Mouse (Mus musculus) testis, adult 2 months (tissue): Measurements from ENCODE around the gene Dock8. TPM values are rescaled to one million over a fixed set of nuclear protein-coding genes. Genes with fewer than 3 reads are reported as not detected.

Experiments
- H3K27ac ChIP-seq: fragments of 200-500 bp; 2 replicates; pipeline ENCODE4 v1.5.1; 2012; ENCODE audit warnings: low read depth, low read length; ENCODE audit not compliant: control insufficient read depth, insufficient read depth
- H3K27me3 ChIP-seq: fragments of 200-500 bp; 2 replicates; pipeline ENCODE4 v1.6.1; 2012; ENCODE audit warnings: mild to moderate bottlenecking, low read length, moderate library complexity; ENCODE audit not compliant: control insufficient read depth, insufficient read depth
- H3K36me3 ChIP-seq: fragments of 200-500 bp; 2 replicates; pipeline ENCODE4 v1.6.1; 2012; ENCODE audit warnings: mild to moderate bottlenecking, low read length; ENCODE audit not compliant: control insufficient read depth, insufficient read depth
- H3K4me1 ChIP-seq: fragments of 200-500 bp; 2 replicates; pipeline ENCODE4 v1.6.1; 2012; ENCODE audit warnings: low read length; ENCODE audit not compliant: control insufficient read depth, insufficient read depth
- H3K4me3 ChIP-seq: fragments of 200-500 bp; 2 replicates; pipeline ENCODE4 v1.5.1; 2012; ENCODE audit warnings: low read depth, mild to moderate bottlenecking, low read length, moderate library complexity, mixed read lengths; ENCODE audit not compliant: control insufficient read depth
- CTCF ChIP-seq: fragments of 200-500 bp; IDR thresholded peaks from 2 replicates; pipeline ENCODE4 v1.5.1; 2012; ENCODE audit warnings: low read depth, mild to moderate bottlenecking, inconsistent platforms, low read length, moderate library complexity; ENCODE audit not compliant: control insufficient read depth, insufficient read depth, insufficient replicate concordance
- POLR2A ChIP-seq: fragments of 200-500 bp; IDR thresholded peaks from 2 replicates; pipeline ENCODE4 v1.6.1; 2012; ENCODE audit warnings: low read depth, mild to moderate bottlenecking, inconsistent platforms, low read length, moderate library complexity; ENCODE audit not compliant: control insufficient read depth
- polyA plus RNA-seq: library from polyadenylated mRNA; depleted of rRNA; stranded (reverse); fragments of >200 nt; gene quantifications from 2 replicates; pipeline ENCODE4 v1.2.3, GENCODE M21; 2012

Gene Dock8
- polyA plus RNA-seq, 1 experiment, result 3.8 TPM

DNA sequence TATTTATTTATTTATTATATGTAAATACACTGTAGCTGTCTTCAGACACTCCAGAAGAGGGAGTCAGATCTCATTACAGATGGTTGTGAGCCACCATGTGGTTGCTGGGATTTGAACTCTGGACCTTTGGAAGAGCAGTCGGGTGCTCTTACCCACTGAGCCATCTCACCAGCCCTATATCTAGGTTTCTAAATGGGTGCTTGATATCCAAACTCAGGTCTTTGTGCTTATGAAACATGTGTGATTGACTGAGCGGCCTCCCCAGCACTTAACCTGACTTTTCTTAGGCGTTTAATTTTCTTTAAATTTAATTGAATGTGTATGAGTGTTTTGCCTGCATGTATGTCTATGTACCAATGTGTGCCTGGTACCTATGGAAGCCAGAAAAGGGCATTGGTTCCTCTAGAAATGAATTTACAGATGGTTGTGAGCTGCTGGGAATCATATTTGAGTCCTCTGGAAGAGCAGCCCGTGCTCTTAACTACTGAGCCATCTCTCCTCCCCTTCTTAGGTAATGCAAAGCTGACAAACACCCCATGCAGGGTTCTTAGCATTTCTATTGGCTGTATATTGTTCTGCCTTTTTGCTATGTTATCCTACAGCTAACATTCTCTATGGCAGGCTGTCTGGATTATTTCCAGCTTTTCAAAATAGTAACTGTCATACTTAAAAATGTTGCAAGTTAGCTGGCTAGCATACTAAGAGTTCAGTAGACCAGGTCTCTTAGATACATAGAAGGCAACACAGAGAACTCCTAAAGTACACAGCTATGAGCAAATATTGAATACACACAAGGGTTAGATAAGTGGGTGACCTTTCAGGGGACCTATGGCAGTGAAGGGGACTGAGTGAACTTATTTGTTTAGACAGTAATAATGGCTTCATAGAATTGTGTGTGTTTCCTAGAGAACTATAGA is 231.0 kb downstream of the Dock8 start:
- H3K4me3 ChIP-seq, result no peak overlapping the region
- H3K27me3 ChIP-seq, result no peaks in the 10 kb centered on the region

DNA sequence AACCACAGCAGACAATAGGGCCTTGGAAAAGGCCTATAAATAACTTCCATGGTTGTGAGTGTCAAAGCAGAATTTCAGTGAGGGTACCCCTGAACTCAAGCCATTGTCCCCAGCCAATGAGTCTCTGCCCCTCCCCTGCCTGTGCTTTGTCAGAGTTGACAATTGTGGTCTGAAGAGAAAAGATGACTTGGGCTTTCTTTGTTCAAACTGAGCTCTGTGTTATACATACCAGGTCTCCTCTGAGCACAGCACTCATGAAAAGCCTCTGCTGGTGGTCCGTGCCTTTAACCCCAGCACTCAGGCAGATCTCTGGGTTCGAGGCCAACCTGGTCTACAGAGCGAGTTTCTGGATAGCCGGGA is 231.6 kb downstream of the Dock8 start:
- no peak for TF ChIP-seq CTCF
- TF ChIP-seq POLR2A, result no peak

More for the DNA sequence above, 231.0 kb downstream of the Dock8 start:
- H3K27ac ChIP-seq, result no peak overlapping the region
- TF ChIP-seq POLR2A (no peak), CTCF (no peak)
- no peaks in the 10 kb centered on the region for H3K36me3 ChIP-seq
- H3K4me1 ChIP-seq, result no peaks in the 10 kb centered on the region

DNA sequence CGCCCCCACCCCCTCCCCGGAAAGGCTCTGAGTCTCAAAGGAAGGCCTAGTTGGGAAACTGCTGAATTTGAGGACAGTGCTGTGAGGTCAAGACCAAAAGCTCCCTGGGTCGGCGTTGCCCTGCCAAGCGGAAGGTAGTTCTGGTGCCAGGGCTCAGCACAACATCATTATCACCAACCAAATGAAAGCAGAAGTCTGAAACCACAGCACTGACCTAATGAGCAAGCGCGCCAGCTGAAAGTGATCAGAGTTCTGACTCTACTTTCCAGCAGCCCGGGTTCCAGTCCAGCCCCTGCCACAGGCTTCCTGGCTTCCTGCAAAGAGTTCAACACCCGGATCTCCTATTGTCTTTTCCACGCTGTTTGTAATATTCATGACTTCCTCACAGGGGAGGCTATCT is 232.7 kb downstream of the Dock8 start:
- no peak overlapping the region for H3K27ac ChIP-seq

More for the DNA sequence above, 231.6 kb downstream of the Dock8 start:
- no peaks in the 10 kb centered on the region for H3K4me1 ChIP-seq
- no peaks in the 10 kb centered on the region for H3K36me3 ChIP-seq
- no peak overlapping the region for H3K4me3 ChIP-seq
- H3K27me3 ChIP-seq, result no peaks in the 10 kb centered on the region
- H3K27ac ChIP-seq, result no peak overlapping the region

GRCm38 (mm10) chr19:25236596-25237491 is 237.5 kb downstream of the Dock8 start, which contains the start of gene Kank1:
Gene Kank1 (plus strand): TSS chr19:25236975.
- H3K4me1 ChIP-seq, result peaks cover 16% of the 10 kb centered on the region
- H3K27ac ChIP-seq, result peak within 1 kb of the TSS; percentile 21; the same call in 1 of the 2 replicates
- no peak for TF ChIP-seq CTCF
- TF ChIP-seq POLR2A, result no peak
- no peaks in the 10 kb centered on the region for H3K36me3 ChIP-seq
- no peaks in the 10 kb centered on the region for H3K27me3 ChIP-seq
- H3K4me3 ChIP-seq, result peak within 1 kb of the TSS; percentile 88

More for the DNA sequence above, 232.7 kb downstream of the Dock8 start:
- H3K4me3 ChIP-seq, result no peak overlapping the region
- H3K27me3 ChIP-seq, result no peaks in the 10 kb centered on the region
- peaks cover 8% of the 10 kb centered on the region for H3K4me1 ChIP-seq
- H3K36me3 ChIP-seq, result no peaks in the 10 kb centered on the region
- TF ChIP-seq CTCF (no peak), POLR2A (no peak)

GRCm38 (mm10) chr19:25237492-25238040 is 238.2 kb downstream of the Dock8 start:
- Histone ChIP-seq H3K4me3 (peak overlapping the region; percentile 88), H3K36me3 (no peaks in the 10 kb centered on the region), H3K27ac (peak overlapping the region; percentile 21; the same call in 1 of the 2 replicates), H3K4me1 (peaks cover 16% of the 10 kb centered on the region), H3K27me3 (no peaks in the 10 kb centered on the region)
- TF ChIP-seq CTCF, result peak; percentile 8; the same call in 1 of the 2 replicates
- no peak for TF ChIP-seq POLR2A

DNA sequence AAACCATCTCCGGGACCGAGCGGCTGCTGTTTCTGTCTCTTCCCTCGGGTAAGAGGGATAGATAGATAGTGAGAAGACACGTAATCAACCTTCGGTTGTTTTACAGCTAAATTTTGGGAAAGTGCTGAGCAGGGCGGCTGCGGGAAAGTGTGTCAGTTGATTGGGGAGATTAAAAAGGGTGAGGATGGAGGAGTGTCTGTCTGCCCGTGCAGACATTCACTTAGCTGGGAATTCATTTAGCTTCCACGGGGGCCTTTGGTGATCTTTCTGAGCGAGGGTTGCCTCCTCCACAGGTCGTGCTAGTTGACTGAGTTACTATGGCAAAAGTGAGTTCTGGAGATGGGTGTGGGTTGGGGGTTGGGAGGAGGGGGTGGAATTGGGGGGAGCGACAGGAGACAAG is 238.8 kb downstream of the Dock8 start:
- H3K4me3 ChIP-seq, result no peak overlapping the region; the same call in 1 of the 2 replicates
- H3K36me3 ChIP-seq, result no peaks in the 10 kb centered on the region
- H3K27me3 ChIP-seq, result no peaks in the 10 kb centered on the region
- TF ChIP-seq POLR2A, result no peak
- TF ChIP-seq CTCF, result no peak
- peaks cover 16% of the 10 kb centered on the region for H3K4me1 ChIP-seq
- H3K27ac ChIP-seq, result 0 out of 2 replicates have a peak overlapping the region, but pooled peaks have one; percentile 32

DNA sequence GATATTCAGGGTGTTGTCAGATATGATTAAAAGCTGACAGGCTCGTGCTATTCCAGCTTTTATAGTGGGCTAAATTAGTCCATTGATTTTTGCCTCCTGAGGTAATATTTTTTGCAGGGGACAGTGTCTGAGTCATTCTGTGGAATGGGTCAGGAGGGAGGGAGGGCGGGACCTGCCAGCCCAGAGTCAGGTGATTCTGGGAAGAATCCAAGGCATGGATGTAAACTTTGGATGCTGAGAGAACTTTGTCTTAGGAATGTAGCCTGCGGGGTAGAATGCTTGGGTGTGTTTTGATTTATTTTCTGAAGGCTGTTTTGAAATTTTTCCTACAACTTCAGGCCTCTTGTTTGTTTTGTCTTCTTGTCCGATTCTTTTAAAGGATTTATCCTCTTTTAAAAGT is 244.2 kb downstream of the Dock8 start:
- no peak for TF ChIP-seq POLR2A
- TF ChIP-seq CTCF, result no peak
- H3K4me1 ChIP-seq, result peaks cover 4% of the 10 kb centered on the region; the same call in 1 of the 2 replicates
- no peak overlapping the region for H3K27ac ChIP-seq
- no peak overlapping the region for H3K4me3 ChIP-seq
- H3K36me3 ChIP-seq, result no peaks in the 10 kb centered on the region
- H3K27me3 ChIP-seq, result no peaks in the 10 kb centered on the region
